Comparison of ENCODE assay signal across 37 mouse cellular contexts in genomic region chr1:153890121-153890520, GRCm38 (mm10). TPM values are rescaled to one million over a fixed set of nuclear protein-coding genes. Genes with fewer than 3 reads are reported as not detected.
"Had no signal": no experiment of that assay in that cellular context is flagged by ENCODE, and none has a peak within 500 bp of the region (broad histone marks: within the 10 kb centered on the region; RNA-seq: fewer than 3 reads in every experiment).

No protein-coding gene starts in this region.

- H3K4me2 ChIP-seq: limb, embryonic 12.5 days; limb, embryonic 13.5 days; limb, embryonic 15.5 days; liver, embryonic 11.5 days; liver, embryonic 12.5 days; liver, embryonic 13.5 days; liver, embryonic 15.5 days; lung, embryonic 14.5 days; lung, embryonic 15.5 days; midbrain, embryonic 12.5 days; midbrain, embryonic 13.5 days; midbrain, embryonic 15.5 days; neural tube, embryonic 12.5 days had no signal

- H3K9ac ChIP-seq: limb, embryonic 12.5 days; limb, embryonic 13.5 days; limb, embryonic 15.5 days; liver, embryonic 12.5 days; liver, embryonic 13.5 days; liver, embryonic 14.5 days; liver, embryonic 15.5 days; liver, postnatal 0 days; lung, embryonic 14.5 days; lung, embryonic 15.5 days; midbrain, embryonic 12.5 days; midbrain, embryonic 13.5 days; midbrain, embryonic 15.5 days; neural tube, embryonic 12.5 days had no signal

- H3K36me3 ChIP-seq: limb, embryonic 10.5 days; limb, embryonic 12.5 days; limb, embryonic 13.5 days; limb, embryonic 15.5 days; liver, embryonic 12.5 days; liver, embryonic 13.5 days; liver, embryonic 15.5 days; lung, embryonic 15.5 days; midbrain, embryonic 12.5 days; midbrain, embryonic 13.5 days; midbrain, embryonic 15.5 days; neural tube, embryonic 12.5 days had no signal

- H3K4me3 ChIP-seq: left cerebral cortex, adult 2 months; limb, embryonic 10.5 days; limb, embryonic 12.5 days; limb, embryonic 13.5 days; limb, embryonic 15.5 days; liver, embryonic 12.5 days; liver, embryonic 13.5 days; liver, embryonic 15.5 days; lung, embryonic 15.5 days; megakaryocyte, embryonic 14.5 days; midbrain, embryonic 12.5 days; midbrain, embryonic 13.5 days; midbrain, embryonic 15.5 days; myocyte; neural tube, embryonic 12.5 days had no signal

- DNase-seq: left cerebral cortex, postnatal 4 days; liver; liver, embryonic 13.5 days; liver, postnatal 0 days; lung, adult 18-20 months; lung, adult 2 months; lung, embryonic 14.5 days; lung, postnatal 10 days; lung, postnatal 14 days; lung, postnatal 36 days; lung, postnatal 4 days; midbrain, embryonic 14.5 days had no signal

- H3K9me3 ChIP-seq: limb, embryonic 10.5 days; limb, embryonic 12.5 days; limb, embryonic 13.5 days; limb, embryonic 15.5 days; liver, embryonic 12.5 days; liver, embryonic 13.5 days; liver, embryonic 15.5 days; lung, embryonic 15.5 days; megakaryocyte, embryonic 14.5 days; midbrain, embryonic 12.5 days; midbrain, embryonic 13.5 days; midbrain, embryonic 15.5 days; neural tube, embryonic 12.5 days had no signal

- H3K4me1 ChIP-seq: liver, embryonic 15.5 days; neural tube, embryonic 12.5 days had no signal

- H3K27me3 ChIP-seq: limb, embryonic 15.5 days; liver, embryonic 13.5 days; liver, embryonic 15.5 days; midbrain, embryonic 15.5 days; neural tube, embryonic 12.5 days had no signal

- ATAC-seq: liver, embryonic 12.5 days; liver, postnatal 0 days; lung, postnatal 0 days; midbrain, embryonic 13.5 days; midbrain, embryonic 15.5 days; midbrain, embryonic 16.5 days had no signal

- H3K27ac ChIP-seq: left cerebral cortex, adult 2 months; limb, embryonic 10.5 days; limb, embryonic 12.5 days; limb, embryonic 13.5 days; limb, embryonic 15.5 days; liver, embryonic 12.5 days; liver, embryonic 13.5 days; liver, embryonic 14.5 days; liver, embryonic 15.5 days; lung, embryonic 15.5 days; macrophage; midbrain, embryonic 12.5 days; midbrain, embryonic 13.5 days; midbrain, embryonic 15.5 days; neural tube, embryonic 12.5 days had no signal

RNA-seq across cellular contexts. Expression of gene Teddm1a, which starts 1.4 kb away (rescaled TPM):
- polyA plus RNA-seq: limb, embryonic 10.5 days; limb, embryonic 11.5 days; limb, embryonic 12.5 days; limb, embryonic 14.5 days; limb, embryonic 15.5 days; liver, adult 2 months; liver, embryonic 11.5 days; liver, embryonic 12.5 days; liver, embryonic 13.5 days; liver, embryonic 14.5 days; liver, embryonic 15.5 days; liver, postnatal 0 days; lung, adult 2 months; lung, embryonic 14.5 days; lung, embryonic 15.5 days; lung, embryonic 16.5 days; lung, postnatal 0 days; macrophage; midbrain, embryonic 12.5 days; midbrain, embryonic 13.5 days; midbrain, embryonic 14.5 days; midbrain, embryonic 15.5 days; midbrain, embryonic 16.5 days; midbrain, postnatal 0 days; myocyte; neural tube, embryonic 11.5 days; neural tube, embryonic 12.5 days had no signal

RNA-seq across cellular contexts. Expression of gene Teddm1b, which starts 16.0 kb away (rescaled TPM):
- polyA plus RNA-seq: lung, adult 2 months; macrophage had no signal

RNA-seq across cellular contexts. Expression of gene Rgsl1, which starts 46.2 kb away (rescaled TPM):
- polyA plus RNA-seq: limb, embryonic 10.5 days; limb, embryonic 12.5 days; liver, adult 2 months; liver, embryonic 13.5 days; liver, embryonic 15.5 days; liver, postnatal 0 days; lung, embryonic 14.5 days; lung, embryonic 15.5 days; lung, embryonic 16.5 days; midbrain, embryonic 12.5 days; myocyte; neural tube, embryonic 11.5 days had no signal
